Mouse (Mus musculus) neural tube, embryonic 10.5 days (tissue): ENCODE data around the gene Gm43552.
"Not testable (repeated sequence)": the region's sequence is repeated elsewhere in the genome, so short reads cannot be mapped to it uniquely, and the experiment has no call there.

Experiments used
- DNase-seq: peaks from one replicate; pipeline ENCODE4 v3.0.0-alpha.2; 2017; ENCODE audit warnings: low spot score; ENCODE audit errors: extremely low spot score

The Gm43552 gene

DNA sequence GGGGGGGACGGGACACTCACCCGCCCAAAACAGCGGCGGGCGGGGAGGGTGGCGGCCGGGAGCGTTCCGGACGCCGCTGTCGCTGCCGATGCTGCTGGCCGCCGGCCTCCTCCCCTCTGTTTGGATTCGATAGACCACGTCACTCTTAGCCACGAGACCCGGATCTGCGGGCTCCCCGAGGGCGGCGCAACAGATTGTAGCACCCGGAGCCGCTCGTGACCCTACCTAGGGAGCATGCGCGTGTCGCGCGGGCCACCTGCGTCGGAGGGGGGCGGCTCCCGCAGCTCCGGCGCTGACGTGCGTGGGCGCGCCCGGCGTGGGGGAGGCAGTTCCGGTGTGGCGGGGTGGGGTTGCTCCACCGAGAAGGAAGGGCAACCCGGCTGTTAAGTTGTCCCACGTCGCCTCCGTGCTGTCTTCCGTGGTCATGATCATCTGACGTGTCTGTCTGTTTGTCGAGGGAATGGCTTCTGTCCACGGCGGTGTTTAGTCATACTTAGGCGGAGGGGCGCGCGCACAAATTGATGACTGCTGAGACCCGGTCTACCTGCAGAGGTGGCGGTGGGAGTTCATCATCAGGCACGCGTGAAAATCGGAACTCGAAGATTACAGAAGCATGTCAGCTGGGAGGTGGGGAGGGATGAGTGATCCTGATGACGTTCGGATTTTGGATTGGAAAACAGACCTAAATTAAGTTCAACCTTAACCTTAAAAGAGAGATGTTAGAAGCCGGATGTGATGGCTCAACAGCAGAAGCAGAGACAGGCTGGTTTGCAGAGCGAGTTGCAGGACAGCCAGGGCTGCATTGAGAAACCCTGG is at the start of gene Gm43552:
Gene Gm43552, minus strand, starts transcription at position 118 of the 816 bp plus-strand sequence.
- peak; percentile 87 for DNase-seq

GRCm38 (mm10) chr5:65541889-65542288 is 49.3 kb upstream of the Gm43552 start:
- no peak for DNase-seq

- no peak for DNase-seq
Measured at GRCm38 (mm10) chr5:65539786-65540185, 47.2 kb upstream of the Gm43552 start.

DNA sequence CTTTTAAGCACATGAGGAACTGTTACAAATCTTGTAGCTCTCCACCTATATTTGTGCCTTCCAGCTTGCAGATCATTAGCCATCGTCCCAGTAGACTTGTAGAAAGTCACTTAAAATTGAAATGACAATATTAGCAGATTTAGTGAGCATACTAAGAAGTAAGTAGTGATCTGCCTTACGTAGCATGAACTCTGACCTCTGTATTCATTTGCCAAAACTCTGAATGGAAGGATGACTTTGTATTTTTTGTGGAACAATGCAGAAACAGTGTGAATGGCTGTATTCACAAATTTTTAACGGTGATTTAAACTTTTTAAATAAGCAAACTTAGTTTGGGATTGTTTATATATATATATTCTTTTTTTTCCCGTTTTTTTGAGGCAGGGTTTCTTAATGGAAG is 46.2 kb upstream of the Gm43552 start:
- DNase-seq: no peak

DNA sequence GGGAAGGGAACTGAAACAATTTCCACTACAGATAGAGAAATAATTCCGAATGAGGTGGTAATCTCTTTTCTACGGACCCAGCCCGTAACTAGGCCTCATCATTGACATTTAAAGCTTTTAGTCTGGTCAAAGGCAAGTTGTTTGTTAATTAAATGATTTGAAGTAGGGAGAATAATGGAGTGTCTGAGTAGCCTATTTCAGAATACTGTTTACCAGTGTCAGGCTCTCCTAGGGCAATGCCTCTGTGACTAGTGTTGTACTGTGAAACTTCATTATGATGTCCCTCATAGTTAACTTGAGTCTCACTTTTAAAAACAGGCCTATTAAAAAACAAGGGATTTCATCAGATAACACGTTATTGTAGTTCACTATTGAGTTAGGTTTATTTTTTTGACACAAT is 45.5 kb upstream of the Gm43552 start:
- DNase-seq: no peak

- peak; percentile 81 for DNase-seq
Measured at GRCm38 (mm10) chr5:65537420-65538071, 44.9 kb upstream of the Gm43552 start.

DNA sequence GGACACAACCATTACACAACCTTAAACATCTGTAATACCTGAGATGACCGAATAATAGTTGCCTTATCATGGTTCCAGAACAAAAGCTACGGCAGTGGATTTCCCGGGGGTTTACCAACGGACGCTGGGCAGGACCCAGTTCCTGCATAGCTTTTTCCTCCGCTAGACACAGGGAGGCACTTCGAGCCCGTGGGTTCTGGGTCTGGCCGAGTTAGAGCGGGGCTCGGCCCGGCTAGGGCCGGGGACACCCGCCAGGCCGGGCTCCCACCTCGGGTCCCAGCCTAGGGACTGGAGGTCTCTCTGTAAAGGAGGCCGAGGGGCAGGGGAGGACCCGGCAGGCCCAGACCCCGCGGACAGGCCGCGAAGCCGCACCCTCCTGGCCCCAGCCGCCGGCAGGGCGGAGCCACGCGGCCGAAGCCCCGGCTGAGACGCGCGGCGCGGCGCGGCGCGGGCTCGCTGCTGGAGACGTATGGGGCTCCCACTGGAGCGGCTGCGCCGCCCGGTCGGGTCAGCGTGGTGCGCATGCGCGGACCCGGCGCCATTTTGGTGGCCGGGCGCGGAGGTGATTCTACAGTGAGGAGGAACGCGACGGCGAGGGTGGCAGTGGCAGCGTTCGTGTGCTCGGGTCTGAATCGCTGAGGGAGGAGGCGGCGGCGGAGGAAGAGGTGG is 44.3 kb upstream of the Gm43552 start, which contains the start of the genes Smim14 and Ube2k:
Gene Smim14, minus strand, starts transcription at position 434 of the 669 bp plus-strand sequence.
Gene Ube2k, plus strand, starts transcription at position 483 of the 669 bp plus-strand sequence.
- peak; percentile 97 for DNase-seq

DNA sequence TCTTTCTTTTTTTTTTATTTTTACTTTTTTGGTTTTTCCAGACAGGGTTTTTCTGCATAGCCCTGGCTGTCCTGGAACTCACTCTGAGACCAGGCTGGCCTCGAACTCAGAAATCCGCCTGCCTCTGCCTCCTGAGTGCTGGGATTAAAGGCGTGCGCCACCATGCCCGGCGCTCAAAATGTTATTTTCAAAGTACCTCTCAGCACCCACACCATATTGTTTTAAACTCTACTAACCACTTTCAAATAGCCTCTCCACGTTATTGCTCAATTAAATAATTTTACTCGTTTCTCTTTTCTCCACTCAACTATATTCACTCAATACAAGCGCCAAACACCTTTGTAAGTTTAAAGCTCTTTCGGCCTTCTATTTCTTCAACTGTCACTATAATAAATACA is 43.4 kb upstream of the Gm43552 start:
- DNase-seq: not testable (repeated sequence)

DNA sequence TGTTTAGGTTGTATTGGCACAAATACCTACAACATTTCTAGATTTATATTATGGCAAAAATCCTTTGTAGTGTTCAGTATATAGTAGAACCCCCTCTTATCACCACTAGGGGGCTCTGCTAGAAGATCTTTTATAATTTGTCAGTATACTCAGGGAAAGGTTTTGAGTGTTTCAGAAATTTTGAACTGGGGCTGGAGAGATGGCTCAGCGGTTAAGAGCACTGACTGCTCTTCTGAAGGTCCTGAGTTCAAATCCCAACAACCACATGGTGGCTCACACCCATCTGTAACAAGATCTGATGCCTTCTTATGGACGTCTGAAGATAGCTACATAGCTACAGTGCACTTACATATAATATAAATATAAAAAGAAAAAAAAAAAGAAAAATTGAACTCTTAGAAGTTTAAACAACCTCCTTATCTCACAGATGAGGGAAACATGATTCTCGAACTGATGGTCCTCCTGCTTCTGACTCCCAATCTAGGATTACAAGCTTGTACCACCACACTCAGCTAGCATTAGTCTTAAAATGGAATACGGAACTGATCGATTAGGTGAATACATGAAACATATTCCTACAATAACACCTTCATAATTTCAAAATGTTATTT is 42.9 kb upstream of the Gm43552 start:
- DNase-seq: no peak

GRCm38 (mm10) chr5:65534496-65534895 is 41.9 kb upstream of the Gm43552 start:
- no peak for DNase-seq

- DNase-seq: no peak
Measured at GRCm38 (mm10) chr5:65531283-65531682, 38.6 kb upstream of the Gm43552 start.

GRCm38 (mm10) chr5:65525674-65526443 is 33.2 kb upstream of the Gm43552 start:
- no peak for DNase-seq

DNA sequence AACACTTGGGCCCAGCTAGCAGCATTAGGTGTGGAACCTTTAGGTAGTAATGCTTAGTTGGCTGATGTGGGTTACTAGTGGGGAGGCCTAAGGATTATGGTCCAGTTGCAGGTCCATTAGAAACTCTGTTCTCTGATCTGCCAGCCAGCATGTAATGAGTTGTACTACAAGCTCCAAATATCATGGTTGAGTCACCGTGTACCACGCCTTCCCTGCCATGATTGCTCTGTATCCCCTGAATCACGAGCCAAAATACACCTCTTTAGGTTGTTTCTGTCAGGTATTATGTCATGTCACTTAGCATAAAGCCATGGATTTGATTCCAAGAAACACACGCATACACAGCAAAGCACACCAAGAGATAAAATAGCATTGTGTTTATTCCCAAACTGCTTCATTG is 32.2 kb upstream of the Gm43552 start:
- no peak for DNase-seq

DNA sequence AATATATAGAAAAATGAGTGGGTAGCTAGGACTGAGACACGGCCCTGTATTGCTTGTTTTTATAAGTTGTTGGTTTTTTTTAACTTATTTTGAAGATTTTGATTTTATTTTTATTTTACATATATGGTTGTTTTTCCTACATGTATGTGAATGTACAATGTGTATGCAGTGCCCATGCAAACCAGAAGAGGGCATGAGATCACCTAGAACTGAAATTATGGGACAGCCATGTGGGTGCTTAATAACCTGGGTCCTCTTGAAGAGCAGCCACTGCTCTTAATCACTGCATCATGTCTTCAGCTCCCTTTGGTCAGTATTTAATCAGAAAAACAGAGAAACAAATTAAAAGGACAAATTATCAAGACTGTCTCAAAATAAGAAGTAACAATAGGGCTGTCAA is 29.2 kb upstream of the Gm43552 start:
- DNase-seq: no peak

GRCm38 (mm10) chr5:65514635-65515278 is 22.1 kb upstream of the Gm43552 start:
- no peak for DNase-seq

- no peak for DNase-seq
Measured at GRCm38 (mm10) chr5:65513506-65513905, 20.9 kb upstream of the Gm43552 start.

DNA sequence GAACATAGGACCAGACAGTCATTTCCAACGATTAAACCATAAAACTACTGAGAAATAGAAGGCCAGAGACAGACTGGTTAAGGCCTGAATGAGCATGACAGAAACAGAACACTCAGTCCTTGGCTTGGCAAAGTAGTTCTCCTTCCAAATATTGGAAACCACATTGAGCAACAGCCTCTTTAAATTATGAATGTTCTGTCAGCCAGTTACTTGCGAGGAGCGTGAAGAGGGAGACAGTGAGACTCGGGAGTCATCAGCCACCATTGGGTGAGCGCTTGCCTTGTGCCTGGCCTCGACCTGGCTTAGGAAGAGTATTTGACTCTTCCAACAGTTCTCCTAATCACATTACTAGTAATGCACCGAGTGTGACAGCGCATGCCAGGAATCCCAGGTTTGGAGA is 15.8 kb upstream of the Gm43552 start:
- no peak for DNase-seq

DNA sequence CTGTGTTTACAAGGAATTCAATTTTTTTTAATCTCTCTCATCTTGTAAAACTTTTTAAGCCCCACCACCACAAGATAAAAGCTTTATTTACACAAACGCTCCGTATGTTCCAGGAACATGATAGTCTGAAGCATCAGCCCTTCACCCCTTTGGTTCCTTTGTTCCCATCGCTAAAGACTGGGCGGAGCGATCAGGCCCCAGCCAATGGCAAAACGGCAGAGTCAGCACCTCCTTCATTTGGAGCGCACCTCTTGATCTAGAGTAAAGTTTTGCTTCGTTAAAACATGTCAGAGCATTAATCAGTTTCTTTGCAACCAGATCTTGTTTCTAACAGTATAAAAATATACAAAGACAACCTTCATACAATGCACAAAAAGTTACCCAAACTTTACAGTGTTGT is 13.2 kb upstream of the Gm43552 start:
- DNase-seq: peak; percentile 28

DNA sequence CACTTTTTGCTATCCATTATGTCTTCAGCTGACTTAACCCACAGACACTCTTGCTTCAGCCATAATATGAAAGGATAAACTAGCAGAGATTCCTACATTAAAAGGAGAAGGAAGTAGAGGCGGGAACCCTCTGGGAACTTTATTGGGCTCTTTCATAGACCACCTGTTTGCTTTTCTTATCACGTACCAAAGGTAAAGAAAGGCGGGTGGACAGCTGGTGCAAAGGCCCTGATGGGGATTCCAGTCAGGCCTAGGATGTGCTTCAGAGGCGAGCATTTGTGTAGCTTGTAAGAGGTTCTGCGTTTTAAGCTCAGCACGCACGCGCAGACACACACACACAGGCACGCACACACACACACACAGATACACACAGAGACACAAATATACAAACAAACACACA is 8.8 kb upstream of the Gm43552 start:
- DNase-seq: no peak

DNA sequence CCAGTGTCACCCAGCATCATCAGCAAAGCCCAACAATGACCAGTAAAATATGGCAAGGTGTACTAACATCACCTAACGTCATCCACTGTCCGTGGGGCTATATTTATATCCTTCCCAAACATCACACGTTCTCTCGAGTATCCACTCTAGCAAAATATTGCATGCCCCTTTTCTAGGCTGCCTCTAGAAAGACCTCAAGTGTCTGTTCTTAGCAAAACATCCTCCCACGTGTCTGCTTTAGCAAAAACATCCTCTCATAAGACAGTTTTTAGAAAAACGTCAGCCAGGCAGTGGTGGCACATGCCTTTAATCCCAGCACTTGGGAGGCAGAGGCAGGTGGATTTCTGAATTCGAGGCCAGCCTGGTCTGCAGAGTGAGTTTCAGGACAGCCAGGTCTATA is 7.6 kb upstream of the Gm43552 start:
- DNase-seq: no peak
